Comparison of ENCODE assay signal across 11 mouse cellular contexts in the genomic region with DNA sequence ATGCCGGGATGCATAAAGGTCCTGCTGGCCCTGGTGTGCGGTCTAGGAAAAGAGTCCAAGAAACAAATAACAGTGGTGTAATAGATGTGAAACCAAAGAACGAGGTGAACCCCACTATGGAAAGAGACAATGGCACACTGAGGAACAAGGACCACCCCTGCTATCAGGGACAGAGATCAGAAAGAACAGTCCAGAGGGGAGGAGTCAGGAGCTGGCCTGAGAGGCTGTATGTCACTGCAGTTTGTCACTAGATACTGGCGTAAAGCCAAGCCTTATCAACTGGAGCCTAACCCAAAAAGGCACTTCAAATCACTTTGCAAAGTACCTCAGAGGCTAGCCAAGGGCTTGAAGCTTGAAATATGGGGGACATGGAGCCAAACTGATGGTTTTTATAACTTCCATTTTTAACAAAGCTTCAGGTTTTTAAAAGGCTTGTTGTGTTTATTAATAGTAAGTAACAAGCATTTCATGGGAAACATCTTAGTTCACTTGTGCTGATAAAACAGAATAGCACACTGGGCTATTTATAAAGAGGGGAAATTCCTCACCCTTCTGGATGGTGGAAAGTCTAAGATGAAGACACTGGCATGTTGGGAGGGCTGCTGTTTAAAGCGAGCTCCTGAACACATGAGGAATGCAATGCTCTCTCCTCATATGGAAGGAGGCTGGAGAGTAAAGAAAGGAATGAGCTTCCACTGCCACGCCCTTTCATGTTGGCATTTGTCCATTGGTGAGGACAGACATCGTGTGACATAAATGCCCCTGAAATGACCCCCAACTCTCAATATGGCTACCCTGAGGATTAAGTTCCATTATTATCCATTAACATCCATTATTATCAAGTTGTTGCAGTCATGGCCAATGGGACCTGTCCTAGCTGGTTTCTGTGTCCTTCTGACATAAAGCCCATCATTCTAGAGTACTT.
DNase-seq lines count a peak whose midpoint lies in the region; ATAC-seq lines count a peak whose summit lies in the region.
"Had no signal": no experiment of that assay in that cellular context is flagged by ENCODE, and none has a peak within 500 bp of the region (broad histone marks: within the 10 kb centered on the region; RNA-seq: fewer than 3 reads in every experiment).

No protein-coding gene starts in this region.

- H3K27ac ChIP-seq in lung, embryonic 15.5 days, result peak overlapping the region; percentile 7; the same call in 1 of the 2 replicates
- H3K27ac ChIP-seq: limb, embryonic 10.5 days; neural tube, embryonic 12.5 days had no signal

- intact Hi-C loops in left cerebral cortex, postnatal 4 days (cut with DNase I), result no loop called here

- no peaks in the 10 kb centered on the region for H3K9me3 ChIP-seq in lung, embryonic 15.5 days
- H3K9me3 ChIP-seq: limb, embryonic 10.5 days; neural tube, embryonic 12.5 days had no signal

- no peak for DNase-seq in lung, postnatal 4 days
- peak; percentile 38 for DNase-seq in heart, adult 8-10 months (ENCODE audit: low spot score)
- peak; percentile 6 to 30 for DNase-seq in kidney, adult 8-10 months
- DNase-seq in testis, postnatal 14 days (ENCODE audit: low spot score), result peak; percentile 5
- no peak for DNase-seq in left cerebral cortex, postnatal 4 days
- no peak for DNase-seq in left cerebral cortex, adult 8-10 months (ENCODE audit: low spot score in 2 of 2)
- DNase-seq: spleen, adult 18-20 months; thymus, postnatal 14 days had no signal

- no peak; the same call in 1 of the 2 replicates for ATAC-seq in lung, embryonic 15.5 days (ENCODE audit: borderline replicate concordance, extremely low read depth, low FRiP score, low TSS enrichment)

- no peak overlapping the region for H3K4me2 ChIP-seq in lung, embryonic 15.5 days
- H3K4me2 ChIP-seq: neural tube, embryonic 12.5 days had no signal

- H3K4me3 ChIP-seq in lung, embryonic 15.5 days, result no peak overlapping the region
- H3K4me3 ChIP-seq: limb, embryonic 10.5 days; neural tube, embryonic 12.5 days had no signal

- H3K4me1 ChIP-seq in lung, embryonic 15.5 days, result peaks cover 37% of the 10 kb centered on the region
- H3K4me1 ChIP-seq: limb, embryonic 10.5 days; neural tube, embryonic 12.5 days had no signal

- H3K9ac ChIP-seq in lung, embryonic 15.5 days, result no peak overlapping the region
- H3K9ac ChIP-seq: neural tube, embryonic 12.5 days had no signal

- H3K27me3 ChIP-seq in lung, embryonic 15.5 days, result no peaks in the 10 kb centered on the region
- H3K27me3 ChIP-seq: neural tube, embryonic 12.5 days had no signal

- H3K36me3 ChIP-seq in lung, embryonic 15.5 days, result no peaks in the 10 kb centered on the region
- H3K36me3 ChIP-seq: limb, embryonic 10.5 days; neural tube, embryonic 12.5 days had no signal

- WGBS in lung, embryonic 15.5 days, result 47% methylated on average over 7 of the region's 7 CpGs

Comparison
In these comparisons a context has a peak if more than half of its experiments do, and no peak if none do; other contexts are left out.
1. DNase-seq: peak in heart, adult 8-10 months (single experiment), kidney, adult 8-10 months (2 of 2) and testis, postnatal 14 days (single experiment); none in lung, postnatal 4 days (0 of 2), left cerebral cortex, postnatal 4 days (single experiment) and left cerebral cortex, adult 8-10 months (0 of 2).